Mouse (Mus musculus): ENCODE measurements around the gene Usp31. TPM values are rescaled to one million over a fixed set of nuclear protein-coding genes. Genes with fewer than 3 reads are reported as not detected.

The Usp31 gene
- polyA plus RNA-seq, 1 experiment from 2014 or later, result 6.0 TPM

DNA sequence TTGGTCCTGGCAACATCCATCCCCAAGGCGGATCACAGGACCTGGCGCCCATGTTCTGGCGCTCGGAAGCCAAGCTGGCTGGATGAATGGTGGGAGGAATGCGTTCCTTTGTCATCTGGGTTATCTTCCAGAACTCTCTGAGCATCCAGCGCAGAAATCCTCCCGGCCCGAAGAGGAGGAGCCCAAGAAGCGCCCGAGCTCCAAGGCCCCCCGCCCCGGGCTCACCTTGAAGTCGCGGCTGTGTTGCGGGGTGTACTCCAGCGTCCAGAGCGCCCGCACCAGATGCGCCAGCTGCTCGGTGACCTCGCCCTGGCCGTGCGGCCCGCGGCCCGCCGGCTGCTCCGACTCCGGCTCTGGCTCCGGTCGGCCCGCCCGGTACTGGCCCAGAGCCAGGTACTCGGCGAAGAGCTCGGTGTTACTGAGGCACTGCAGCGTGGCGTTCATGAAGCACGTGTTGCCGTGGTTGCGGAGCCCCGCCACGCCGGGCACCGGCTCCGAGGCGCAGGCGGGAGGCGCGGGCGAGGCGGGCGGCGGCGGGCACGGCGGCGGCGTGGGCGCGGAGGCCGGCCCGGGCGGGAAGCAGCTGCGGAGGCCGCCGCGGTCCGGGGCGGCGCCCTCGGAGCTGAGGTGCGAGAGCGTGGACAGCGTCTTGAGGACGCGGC lies 511 bp downstream of the Usp31 start:
- H3K9ac ChIP-seq (replicated peaks; ENCODE audit: low read depth, low read length), result peak overlapping the region; percentile 82

DNA sequence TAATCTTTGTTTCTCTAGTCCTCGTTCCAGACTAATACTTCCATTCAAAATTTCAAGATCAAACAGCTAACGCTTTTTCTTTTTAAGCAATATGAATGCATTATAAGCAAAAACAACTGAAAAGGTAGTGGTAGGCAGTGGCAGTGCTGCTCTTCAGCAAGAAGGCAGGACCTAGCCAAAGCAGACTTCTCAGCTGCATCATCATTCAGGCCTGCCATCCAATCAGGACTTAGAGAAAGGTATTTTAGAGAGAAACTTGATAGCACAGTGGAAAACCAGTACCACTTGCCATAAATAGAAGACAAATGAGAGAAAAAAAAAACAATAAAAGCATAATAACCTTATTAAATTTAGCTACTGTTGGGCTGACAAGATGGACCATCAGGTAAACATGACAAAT lies 2.0 kb downstream of the Usp31 start:
- no peaks in the 10 kb centered on the region for H3K36me3 ChIP-seq (ENCODE audit: control insufficient read depth, insufficient read depth, low read length)
- H3K9ac ChIP-seq (replicated peaks; ENCODE audit: low read depth, low read length), result no peak overlapping the region
- H3K27ac ChIP-seq (ENCODE audit: low read depth, low read length), result no peak overlapping the region
- ATAC-seq (ENCODE audit: low read depth), result no peak
- WGBS, result 91% methylated on average over 2 of the region's 2 CpGs
- H3K27me3 ChIP-seq (ENCODE audit: control insufficient read depth, insufficient read depth, low read length), result no peaks in the 10 kb centered on the region
- H3K9me3 ChIP-seq (ENCODE audit: control insufficient read depth, low read length), result no peaks in the 10 kb centered on the region
- peak overlapping the region; percentile 93 for H3K4me3 ChIP-seq (ENCODE audit: low read depth, low read length)
- peaks cover 30% of the 10 kb centered on the region for H3K4me1 ChIP-seq (ENCODE audit: control insufficient read depth, insufficient read depth, low read length)
- H3K4me2 ChIP-seq (ENCODE audit: low read depth, low read length), result peak overlapping the region; percentile 91

More for the DNA sequence above, 511 bp downstream of the Usp31 start:
- Histone ChIP-seq H3K9me3 (ENCODE audit: control insufficient read depth, low read length) (no peaks in the 10 kb centered on the region), H3K4me1 (ENCODE audit: control insufficient read depth, insufficient read depth, low read length) (peaks cover 30% of the 10 kb centered on the region), H3K4me3 (ENCODE audit: low read depth, low read length) (peak overlapping the region; percentile 93), H3K27me3 (ENCODE audit: control insufficient read depth, insufficient read depth, low read length) (no peaks in the 10 kb centered on the region), H3K27ac (ENCODE audit: low read depth, low read length) (peak overlapping the region; percentile 91), H3K4me2 (ENCODE audit: low read depth, low read length) (peak overlapping the region; percentile 91), H3K36me3 (ENCODE audit: control insufficient read depth, insufficient read depth, low read length) (no peaks in the 10 kb centered on the region)
- peak; percentile 34 for ATAC-seq (ENCODE audit: low read depth)
- WGBS, result under 1% methylated on average over 62 of the region's 77 CpGs

GRCm38 (mm10) chr7:121701983-121702382 lies 5.1 kb downstream of the Usp31 start:
- Histone ChIP-seq H3K4me3 (ENCODE audit: low read depth, low read length) (no peak overlapping the region), H3K36me3 (ENCODE audit: control insufficient read depth, insufficient read depth, low read length) (no peaks in the 10 kb centered on the region), H3K4me2 (ENCODE audit: low read depth, low read length) (no peak overlapping the region), H3K4me1 (ENCODE audit: control insufficient read depth, insufficient read depth, low read length) (peaks cover 30% of the 10 kb centered on the region), H3K27me3 (ENCODE audit: control insufficient read depth, insufficient read depth, low read length) (no peaks in the 10 kb centered on the region), H3K9me3 (ENCODE audit: control insufficient read depth, low read length) (no peaks in the 10 kb centered on the region), H3K27ac (ENCODE audit: low read depth, low read length) (no peak overlapping the region), H3K9ac (replicated peaks; ENCODE audit: low read depth, low read length) (no peak overlapping the region)
- WGBS, result 74% methylated on average over 6 of the region's 6 CpGs
- no peak for ATAC-seq (ENCODE audit: low read depth)

- H3K36me3 ChIP-seq (ENCODE audit: control insufficient read depth, insufficient read depth, low read length), result no peaks in the 10 kb centered on the region
- H3K4me1 ChIP-seq (ENCODE audit: control insufficient read depth, insufficient read depth, low read length), result peaks cover 22% of the 10 kb centered on the region
- no peaks in the 10 kb centered on the region for H3K9me3 ChIP-seq (ENCODE audit: control insufficient read depth, low read length)
- H3K4me2 ChIP-seq (ENCODE audit: low read depth, low read length), result no peak overlapping the region
- no peak overlapping the region for H3K4me3 ChIP-seq (ENCODE audit: low read depth, low read length)
- no peak overlapping the region for H3K27ac ChIP-seq (ENCODE audit: low read depth, low read length)
- no peak for ATAC-seq (ENCODE audit: low read depth)
- 80% methylated on average over 3 of the region's 3 CpGs for WGBS
- H3K9ac ChIP-seq (replicated peaks; ENCODE audit: low read depth, low read length), result no peak overlapping the region
- no peaks in the 10 kb centered on the region for H3K27me3 ChIP-seq (ENCODE audit: control insufficient read depth, insufficient read depth, low read length)
Measured at GRCm38 (mm10) chr7:121700480-121700879, 6.6 kb downstream of the Usp31 start.

DNA sequence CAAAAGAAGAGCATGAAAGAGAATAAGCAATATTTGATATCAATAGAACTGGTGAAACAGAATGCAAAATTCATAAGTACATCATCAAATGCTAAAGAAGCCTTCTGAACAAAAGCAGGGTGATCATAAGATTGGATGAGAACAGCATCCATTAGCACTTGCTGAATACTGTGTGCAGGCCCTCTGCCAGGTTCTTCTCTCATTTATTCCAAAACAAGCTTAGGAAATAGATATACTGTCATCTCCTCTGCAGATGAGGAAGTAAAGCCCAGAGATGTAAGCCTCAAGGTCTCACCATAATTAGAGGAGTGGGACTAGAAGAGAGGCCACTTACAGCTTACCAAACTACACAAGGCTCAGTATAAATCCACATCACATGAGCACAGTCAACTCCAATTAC lies 7.8 kb downstream of the Usp31 start:
- no peak for ATAC-seq (ENCODE audit: low read depth)

GRCm38 (mm10) chr7:121697574-121697973 lies 9.5 kb downstream of the Usp31 start:
- no peak overlapping the region for H3K9ac ChIP-seq (replicated peaks; ENCODE audit: low read depth, low read length)
- H3K4me2 ChIP-seq (ENCODE audit: low read depth, low read length), result no peak overlapping the region
- H3K36me3 ChIP-seq (ENCODE audit: control insufficient read depth, insufficient read depth, low read length), result no peaks in the 10 kb centered on the region
- H3K9me3 ChIP-seq (ENCODE audit: control insufficient read depth, low read length), result no peaks in the 10 kb centered on the region
- no peak overlapping the region for H3K4me3 ChIP-seq (ENCODE audit: low read depth, low read length)
- 49% methylated on average over 1 of the region's 1 CpGs for WGBS
- no peaks in the 10 kb centered on the region for H3K27me3 ChIP-seq (ENCODE audit: control insufficient read depth, insufficient read depth, low read length)
- no peak overlapping the region for H3K27ac ChIP-seq (ENCODE audit: low read depth, low read length)
- H3K4me1 ChIP-seq (ENCODE audit: control insufficient read depth, insufficient read depth, low read length), result no peaks in the 10 kb centered on the region
- ATAC-seq (ENCODE audit: low read depth), result no peak

More for the DNA sequence above, 7.8 kb downstream of the Usp31 start:
- Histone ChIP-seq H3K9me3 (ENCODE audit: control insufficient read depth, low read length) (no peaks in the 10 kb centered on the region), H3K27ac (ENCODE audit: low read depth, low read length) (no peak overlapping the region), H3K9ac (replicated peaks; ENCODE audit: low read depth, low read length) (no peak overlapping the region), H3K27me3 (ENCODE audit: control insufficient read depth, insufficient read depth, low read length) (no peaks in the 10 kb centered on the region), H3K4me1 (ENCODE audit: control insufficient read depth, insufficient read depth, low read length) (peaks cover 9% of the 10 kb centered on the region), H3K4me3 (ENCODE audit: low read depth, low read length) (no peak overlapping the region), H3K4me2 (ENCODE audit: low read depth, low read length) (no peak overlapping the region), H3K36me3 (ENCODE audit: control insufficient read depth, insufficient read depth, low read length) (no peaks in the 10 kb centered on the region)

GRCm38 (mm10) chr7:121697170-121697569 lies 9.9 kb downstream of the Usp31 start:
- no peak for ATAC-seq (ENCODE audit: low read depth)

GRCm38 (mm10) chr7:121691803-121692202 lies 15.2 kb downstream of the Usp31 start:
- Histone ChIP-seq H3K27me3 (ENCODE audit: control insufficient read depth, insufficient read depth, low read length) (no peaks in the 10 kb centered on the region), H3K36me3 (ENCODE audit: control insufficient read depth, insufficient read depth, low read length) (no peaks in the 10 kb centered on the region), H3K4me2 (ENCODE audit: low read depth, low read length) (no peak overlapping the region), H3K4me1 (ENCODE audit: control insufficient read depth, insufficient read depth, low read length) (no peaks in the 10 kb centered on the region), H3K4me3 (ENCODE audit: low read depth, low read length) (no peak overlapping the region), H3K9me3 (ENCODE audit: control insufficient read depth, low read length) (no peaks in the 10 kb centered on the region), H3K27ac (ENCODE audit: low read depth, low read length) (no peak overlapping the region), H3K9ac (replicated peaks; ENCODE audit: low read depth, low read length) (no peak overlapping the region)
- WGBS, result 43% methylated on average over 2 of the region's 2 CpGs
- ATAC-seq (ENCODE audit: low read depth), result no peak

More at GRCm38 (mm10) chr7:121697170-121697569, 9.9 kb downstream of the Usp31 start:
- H3K36me3 ChIP-seq (ENCODE audit: control insufficient read depth, insufficient read depth, low read length), result no peaks in the 10 kb centered on the region
- no peaks in the 10 kb centered on the region for H3K4me1 ChIP-seq (ENCODE audit: control insufficient read depth, insufficient read depth, low read length)
- H3K9ac ChIP-seq (replicated peaks; ENCODE audit: low read depth, low read length), result no peak overlapping the region
- H3K4me3 ChIP-seq (ENCODE audit: low read depth, low read length), result no peak overlapping the region
- no peaks in the 10 kb centered on the region for H3K9me3 ChIP-seq (ENCODE audit: control insufficient read depth, low read length)
- H3K27ac ChIP-seq (ENCODE audit: low read depth, low read length), result no peak overlapping the region
- no peaks in the 10 kb centered on the region for H3K27me3 ChIP-seq (ENCODE audit: control insufficient read depth, insufficient read depth, low read length)
- H3K4me2 ChIP-seq (ENCODE audit: low read depth, low read length), result no peak overlapping the region

- H3K4me1 ChIP-seq (ENCODE audit: control insufficient read depth, insufficient read depth, low read length), result no peaks in the 10 kb centered on the region
- ATAC-seq (ENCODE audit: low read depth), result no peak
Measured at GRCm38 (mm10) chr7:121689338-121689737, 17.7 kb downstream of the Usp31 start.

More at GRCm38 (mm10) chr7:121689338-121689737, 17.7 kb downstream of the Usp31 start:
- no peaks in the 10 kb centered on the region for H3K9me3 ChIP-seq (ENCODE audit: control insufficient read depth, low read length)
- no peak overlapping the region for H3K27ac ChIP-seq (ENCODE audit: low read depth, low read length)
- no peaks in the 10 kb centered on the region for H3K36me3 ChIP-seq (ENCODE audit: control insufficient read depth, insufficient read depth, low read length)
- no peaks in the 10 kb centered on the region for H3K27me3 ChIP-seq (ENCODE audit: control insufficient read depth, insufficient read depth, low read length)
- H3K9ac ChIP-seq (replicated peaks; ENCODE audit: low read depth, low read length), result no peak overlapping the region
- no peak overlapping the region for H3K4me2 ChIP-seq (ENCODE audit: low read depth, low read length)
- H3K4me3 ChIP-seq (ENCODE audit: low read depth, low read length), result no peak overlapping the region
